In genomic region chr7:82905527-82905926, GRCm38 (mm10) we compare ENCODE assay signal across 11 mouse cellular contexts. TPM values are rescaled to one million over a fixed set of nuclear protein-coding genes. Genes with fewer than 3 reads are reported as not detected.
DNase-seq lines count a peak whose midpoint lies in the region; ATAC-seq and TF ChIP-seq lines count a peak whose summit lies in the region.
"Had no signal": no experiment of that assay in that cellular context is flagged by ENCODE, and none has a peak within 500 bp of the region (broad histone marks: within the 10 kb centered on the region; RNA-seq: fewer than 3 reads in every experiment).

No protein-coding gene starts in this region.

- no peak overlapping the region for H3K9ac ChIP-seq in forebrain, embryonic 13.5 days
- no peak overlapping the region for H3K9ac ChIP-seq in forebrain, embryonic 12.5 days
- H3K9ac ChIP-seq in lung, embryonic 14.5 days, result no peak overlapping the region
- H3K9ac ChIP-seq in liver, postnatal 0 days (replicated peaks), result no peak overlapping the region

- ATAC-seq in forebrain, embryonic 13.5 days, result peak; percentile 50; the same call in 1 of the 2 replicates
- ATAC-seq in forebrain, embryonic 12.5 days (ENCODE audit: low FRiP score), result no peak
- peak; percentile 95 for ATAC-seq in lung, embryonic 14.5 days (ENCODE audit: insufficient read depth)
- ATAC-seq in liver, postnatal 0 days, result no peak
- ATAC-seq: Patski had no signal

- peaks cover 13% of the 10 kb centered on the region for H3K4me1 ChIP-seq in forebrain, embryonic 13.5 days
- peaks cover under 1% of the 10 kb centered on the region for H3K4me1 ChIP-seq in forebrain, embryonic 12.5 days
- H3K4me1 ChIP-seq in lung, embryonic 14.5 days (ENCODE audit: insufficient read depth), result no peaks in the 10 kb centered on the region; the same call in 1 of the 2 replicates
- no peaks in the 10 kb centered on the region for H3K4me1 ChIP-seq in liver, postnatal 0 days (ENCODE audit: insufficient read depth)

- H3K27ac ChIP-seq in forebrain, embryonic 13.5 days, result no peak overlapping the region
- H3K27ac ChIP-seq in forebrain, embryonic 12.5 days, result no peak overlapping the region
- H3K27ac ChIP-seq in lung, embryonic 14.5 days (ENCODE audit: low read depth), result no peak overlapping the region
- no peak overlapping the region for H3K27ac ChIP-seq in liver, postnatal 0 days (ENCODE audit: low read depth)
- H3K27ac ChIP-seq: gastrocnemius, adult 2 months had no signal

- H3K4me3 ChIP-seq in forebrain, embryonic 13.5 days, result no peak overlapping the region
- no peak overlapping the region for H3K4me3 ChIP-seq in forebrain, embryonic 12.5 days (replicated peaks)
- no peak overlapping the region for H3K4me3 ChIP-seq in lung, embryonic 14.5 days (ENCODE audit: low read depth, low read length)
- no peak overlapping the region for H3K4me3 ChIP-seq in liver, postnatal 0 days (ENCODE audit: low read depth, low read length)
- H3K4me3 ChIP-seq: gastrocnemius, adult 2 months had no signal

- peak; percentile 39 for DNase-seq in retina, postnatal 1 day
- DNase-seq in retina, embryonic 14.5 days (ENCODE audit: low spot score), result no peak
- peak; percentile 93 for DNase-seq in lung, embryonic 14.5 days
- DNase-seq in frontal cortex, adult 2 months (ENCODE audit: extremely low spot score in 1 of 2, low spot score in 1 of 2), result no peak
- DNase-seq in liver, postnatal 0 days, result no peak
- no peak for DNase-seq in left cerebral cortex, postnatal 25 days (ENCODE audit: low spot score in 2 of 2)
- DNase-seq: cerebellum, adult 2 months; gastrocnemius, adult 2 months had no signal

- H3K27me3 ChIP-seq in forebrain, embryonic 13.5 days, result no peaks in the 10 kb centered on the region
- H3K27me3 ChIP-seq in forebrain, embryonic 12.5 days, result no peaks in the 10 kb centered on the region
- no peaks in the 10 kb centered on the region for H3K27me3 ChIP-seq in lung, embryonic 14.5 days (ENCODE audit: insufficient read depth, low read length)
- H3K27me3 ChIP-seq in liver, postnatal 0 days (ENCODE audit: insufficient read depth, low read length), result no peaks in the 10 kb centered on the region
- H3K27me3 ChIP-seq: Patski had no signal

- TF ChIP-seq EP300 in liver, postnatal 0 days (IDR thresholded peaks at IDR 0.05; ENCODE audit: low read depth), result no peak

- intact Hi-C loops in left cerebral cortex, postnatal 25 days (cut with DNase I), result no loop called here

- no peaks in the 10 kb centered on the region for H3K36me3 ChIP-seq in forebrain, embryonic 13.5 days (ENCODE audit: poor library complexity, severe bottlenecking)
- no peaks in the 10 kb centered on the region for H3K36me3 ChIP-seq in forebrain, embryonic 12.5 days (replicated peaks)
- H3K36me3 ChIP-seq in lung, embryonic 14.5 days (ENCODE audit: insufficient read depth), result no peaks in the 10 kb centered on the region
- H3K36me3 ChIP-seq in liver, postnatal 0 days (replicated peaks; ENCODE audit: insufficient read depth, low read length), result no peaks in the 10 kb centered on the region

- H3K4me2 ChIP-seq in forebrain, embryonic 13.5 days, result no peak overlapping the region
- H3K4me2 ChIP-seq in forebrain, embryonic 12.5 days, result no peak overlapping the region
- no peak overlapping the region for H3K4me2 ChIP-seq in lung, embryonic 14.5 days
- no peak overlapping the region for H3K4me2 ChIP-seq in liver, postnatal 0 days (ENCODE audit: low read depth, low read length)

- TF ChIP-seq CTCF in lung, embryonic 14.5 days (IDR thresholded peaks at IDR 0.05; ENCODE audit: low read depth), result no peak
- TF ChIP-seq CTCF in liver, postnatal 0 days (IDR thresholded peaks at IDR 0.05; ENCODE audit: low read depth), result no peak

- no peaks in the 10 kb centered on the region for H3K9me3 ChIP-seq in forebrain, embryonic 13.5 days (replicated peaks)
- H3K9me3 ChIP-seq in forebrain, embryonic 12.5 days, result no peaks in the 10 kb centered on the region
- H3K9me3 ChIP-seq in lung, embryonic 14.5 days (ENCODE audit: low read depth, low read length), result no peaks in the 10 kb centered on the region
- H3K9me3 ChIP-seq in liver, postnatal 0 days (ENCODE audit: low read length), result no peaks in the 10 kb centered on the region

- WGBS in forebrain, embryonic 13.5 days, result 63% methylated on average over 3 of the region's 3 CpGs
- WGBS in forebrain, embryonic 12.5 days, result 82% methylated on average over 3 of the region's 3 CpGs
- 19% methylated on average over 3 of the region's 3 CpGs for WGBS in lung, embryonic 14.5 days
- 68% methylated on average over 3 of the region's 3 CpGs for WGBS in liver, postnatal 0 days (ENCODE audit: insufficient replicate concordance)

RNA-seq across cellular contexts. Expression of gene Mex3b, which starts 38.4 kb away (rescaled TPM):
- polyA plus RNA-seq in forebrain, embryonic 13.5 days (2015; fragmentation: Nextera tagmentation; extraction: Ambion mirVana), result 42.2 and 45.8 TPM in 2 replicates
- 47.3 and 47.5 TPM in 2 replicates for polyA plus RNA-seq in forebrain, embryonic 12.5 days (2016; fragmentation: Nextera tagmentation; extraction: Ambion mirVana)
- polyA plus RNA-seq in lung, embryonic 14.5 days (2014; fragmentation: Nextera tagmentation; extraction: Ambion mirVana), result 17.4 and 17.6 TPM in 2 replicates
- polyA plus RNA-seq in frontal cortex, adult 2 months (2012; rRNA removed), result 20.5 and 23.4 TPM in 2 replicates
- polyA plus RNA-seq in liver, postnatal 0 days (2015; fragmentation: Nextera tagmentation; extraction: Ambion mirVana), result 0.40 and 0.59 TPM in 2 replicates
- total RNA-seq in left cerebral cortex, postnatal 25 days (2021), result 10 to 100 TPM; 23.3 to 29.2 TPM

Comparison
In these comparisons a context has a peak if more than half of its experiments do, and no peak if none do; other contexts are left out.
1. ATAC-seq: peak in forebrain, embryonic 13.5 days (single experiment) and lung, embryonic 14.5 days (single experiment); none in forebrain, embryonic 12.5 days (single experiment) and liver, postnatal 0 days (single experiment).
2. DNase-seq: peak in retina, postnatal 1 day (single experiment) and lung, embryonic 14.5 days (single experiment); none in retina, embryonic 14.5 days (single experiment), frontal cortex, adult 2 months (0 of 2), liver, postnatal 0 days (single experiment) and left cerebral cortex, postnatal 25 days (0 of 2).
3. RNA of gene Mex3b, which starts 38.4 kb away (polyA plus RNA-seq): 47.3 to 47.5 TPM in forebrain, embryonic 12.5 days, 42.2 to 45.8 TPM in forebrain, embryonic 13.5 days, 20.5 to 23.4 TPM in frontal cortex, adult 2 months and 17.4 to 17.6 TPM in lung, embryonic 14.5 days; 0.40 to 0.59 TPM in liver, postnatal 0 days; every median in the first group is over 10 times any median in the second.